Mouse (Mus musculus) myocyte (in vitro differentiated cells): Measurements from ENCODE around the gene Adamts18.

ENCODE experiments used
- E2F4 ChIP-seq: IDR thresholded peaks from one replicate; pipeline ENCODE4 v1.6.1; 2011; ENCODE audit warnings: mild to moderate bottlenecking, control low read depth, moderate library complexity; ENCODE audit not compliant: insufficient read depth
- MAX ChIP-seq: IDR thresholded peaks from one replicate; pipeline ENCODE4 v1.6.1; 2011; ENCODE audit warnings: low read depth, mild to moderate bottlenecking, control low read depth
- MYOD1 ChIP-seq, 3 experiments: IDR thresholded peaks; one replicate each; pipeline ENCODE4 v1.6.1; 2011; ENCODE audit warnings: control low read depth in 2 of 3, low read depth in 2 of 3, mild to moderate bottlenecking in 2 of 3, moderate library complexity in 1 of 3; ENCODE audit not compliant: insufficient read length in 2 of 3, control insufficient read depth in 1 of 3
- MYOG ChIP-seq, 3 experiments: IDR thresholded peaks; one replicate each; pipeline ENCODE4 v1.6.1; 2011; ENCODE audit warnings: control low read depth in 2 of 3, low read depth in 2 of 3, mild to moderate bottlenecking in 2 of 3; ENCODE audit not compliant: insufficient read length in 2 of 3, control insufficient read depth in 1 of 3, insufficient read depth in 1 of 3
- POLR2A ChIP-seq: IDR thresholded peaks from one replicate; pipeline ENCODE4 v1.6.1; 2011; ENCODE audit warnings: low read depth, mild to moderate bottlenecking, control low read depth, moderate library complexity; ENCODE audit not compliant: insufficient read length
- POLR2AphosphoS2 ChIP-seq: IDR thresholded peaks from one replicate; pipeline ENCODE4 v1.6.1; 2011; ENCODE audit warnings: low read depth, control low read depth; ENCODE audit not compliant: insufficient read length
- REST ChIP-seq: IDR thresholded peaks from one replicate; pipeline ENCODE4 v1.6.1; 2011; ENCODE audit warnings: mild to moderate bottlenecking, control low read depth, moderate library complexity; ENCODE audit not compliant: insufficient read depth, insufficient read length
- TCF12 ChIP-seq: IDR thresholded peaks from one replicate; pipeline ENCODE4 v1.6.1; 2011; ENCODE audit warnings: mild to moderate bottlenecking, control low read depth; ENCODE audit not compliant: poor library complexity, insufficient read depth, severe bottlenecking
- USF1 ChIP-seq: IDR thresholded peaks from one replicate; pipeline ENCODE4 v1.6.1; 2011; ENCODE audit warnings: low read depth, mild to moderate bottlenecking, control low read depth, moderate library complexity

GRCm38 (mm10) chr8:113688543-113688915 is 160.0 kb downstream of the Adamts18 start:
- TF ChIP-seq MYOG (IDR thresholded peaks at IDR 0.05; ENCODE audit: control insufficient read depth in 1 of 3, insufficient read depth in 1 of 3, insufficient read length in 2 of 3, low read depth in 2 of 3) (no peak), TCF12 (no peak), POLR2A (no peak), MYOD1 (IDR thresholded peaks at IDR 0.05; ENCODE audit: control insufficient read depth in 1 of 3, insufficient read length in 2 of 3, low read depth in 2 of 3) (no peak), POLR2AphosphoS2 (no peak), E2F4 (no peak), REST (no peak), MAX (no peak), USF1 (no peak)
